Mouse (Mus musculus) heart, postnatal 36 days (tissue): Measurements from ENCODE around the gene Zfp53. TPM values are rescaled to one million over a fixed set of nuclear protein-coding genes. Genes with fewer than 3 reads are reported as not detected.

Source experiments
- DNase-seq, 2 experiments: peaks; one replicate each; pipeline ENCODE4 v3.0.0; 2021 to 2022
- intact Hi-C: fragments of 180-260 bp; cut with DNase I; formaldehyde crosslinking; loops from one replicate; pipeline ENCODE4 v1.15.1; 2025
- total RNA-seq, 2 experiments: library from RNA; stranded (reverse); gene quantifications; 2 replicates each; pipeline ENCODE4 v1.2.3; 2021

Zfp53 gene
- total RNA-seq, 2 experiments from 2014 or later: 1.7 to 2.6 TPM

DNA sequence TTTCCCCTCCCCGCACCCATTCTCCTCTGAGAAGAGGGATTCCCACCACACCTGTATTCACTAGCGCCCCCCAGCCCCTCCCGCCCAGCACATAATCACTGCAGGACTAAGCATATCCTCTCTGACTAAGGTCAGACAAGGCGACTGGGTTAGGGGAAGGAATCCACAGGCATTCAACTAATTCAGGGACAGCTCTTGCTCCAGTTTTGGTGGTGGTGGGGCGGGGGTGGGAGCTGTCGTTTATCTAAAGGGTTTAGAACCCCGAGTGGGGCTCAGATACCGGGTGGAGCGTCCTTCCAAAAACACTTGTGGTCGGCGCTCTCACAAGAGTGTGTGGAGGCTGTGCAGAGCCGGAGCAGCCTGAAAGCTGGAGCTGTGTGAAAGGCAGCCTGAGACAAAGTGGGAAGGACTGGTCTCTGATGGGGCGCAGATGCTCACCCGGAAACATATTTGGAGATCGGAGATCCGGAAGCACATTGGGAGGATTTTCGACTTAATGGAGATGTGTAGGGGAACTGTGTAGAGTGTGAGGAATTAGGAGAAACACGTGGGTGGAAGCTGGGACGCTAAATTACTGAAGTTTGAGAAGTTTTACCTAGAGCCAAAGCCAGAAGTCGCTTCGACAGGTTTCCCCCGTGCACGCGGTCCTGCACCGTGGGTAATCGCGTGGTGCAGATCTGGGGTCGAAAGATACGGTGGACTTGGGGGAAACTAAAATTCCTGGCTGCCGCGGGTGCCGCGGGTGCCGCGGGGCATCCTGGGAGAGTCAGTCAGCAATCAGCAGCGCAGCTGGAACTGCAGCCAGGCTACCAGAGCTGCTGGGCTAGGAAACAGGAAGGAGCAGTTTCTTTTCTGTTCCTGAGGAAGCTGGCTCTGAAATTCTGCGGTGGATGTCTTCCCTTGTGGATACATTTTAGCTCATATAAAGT lies 27.7 kb downstream of the Zfp53 start:
- DNase-seq: peak; percentile 73 to 79
- intact Hi-C loops: loop anchor here (2.0 to 5.0 kb wide), 4 partner anchors 18 to 284 kb away; partner anchors contain the start of genes Zfp51, Zfp52 and Zfp54

DNA sequence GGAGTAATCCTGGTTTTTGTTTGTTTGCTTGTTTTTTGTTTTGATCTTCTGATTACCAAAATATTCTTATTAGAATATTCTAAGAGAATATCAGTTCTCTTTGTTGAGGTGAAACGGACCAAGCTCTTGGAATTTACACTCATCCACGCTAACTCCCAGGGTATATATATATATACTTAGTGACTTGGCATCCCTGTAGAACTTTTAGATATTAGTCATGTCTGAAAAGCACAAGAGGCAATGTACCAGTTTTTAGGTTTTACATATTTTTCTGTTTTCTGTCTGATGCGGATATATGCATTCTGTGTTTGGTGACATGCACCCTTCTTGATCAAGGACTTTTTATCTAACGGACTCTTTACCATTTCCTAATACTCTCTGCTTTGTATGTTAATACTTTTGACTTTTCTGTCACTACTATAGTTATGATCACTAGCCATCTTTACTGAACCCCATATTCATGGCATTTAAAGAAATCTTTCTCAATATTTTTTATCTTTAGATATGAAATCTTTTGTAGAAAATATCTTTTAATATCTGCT lies 28.4 kb downstream of the Zfp53 start:
- intact Hi-C loops: loop anchor here (2.0 to 5.0 kb wide), 4 partner anchors 18 to 285 kb away; partner anchors contain the start of genes Zfp51, Zfp52 and Zfp54
- no peak for DNase-seq

GRCm38 (mm10) chr17:21526270-21526669 lies 37.5 kb downstream of the Zfp53 start:
- DNase-seq: no peak
- intact Hi-C loops: no loop called here

GRCm38 (mm10) chr17:21530645-21531330 lies 42.0 kb downstream of the Zfp53 start:
- DNase-seq: no peak
- intact Hi-C loops: loop anchor here (10.0 kb wide), 1 partner anchor 586 kb away; the partner anchor contains the start of gene Ppp2r1a

GRCm38 (mm10) chr17:21531621-21532020 lies 42.8 kb downstream of the Zfp53 start:
- intact Hi-C loops: loop anchor here (2.0 to 10.0 kb wide), 2 partner anchors 45 to 587 kb away; partner anchors contain the start of gene Ppp2r1a
- peak in 1 of 2 experiments; percentile 33 for DNase-seq

GRCm38 (mm10) chr17:21532101-21532951 lies 43.5 kb downstream of the Zfp53 start:
- intact Hi-C loops: loop anchor here (2.0 to 10.0 kb wide), 2 partner anchors 46 to 588 kb away; partner anchors contain the start of gene Ppp2r1a
- DNase-seq: peak; percentile 73 to 85

DNA sequence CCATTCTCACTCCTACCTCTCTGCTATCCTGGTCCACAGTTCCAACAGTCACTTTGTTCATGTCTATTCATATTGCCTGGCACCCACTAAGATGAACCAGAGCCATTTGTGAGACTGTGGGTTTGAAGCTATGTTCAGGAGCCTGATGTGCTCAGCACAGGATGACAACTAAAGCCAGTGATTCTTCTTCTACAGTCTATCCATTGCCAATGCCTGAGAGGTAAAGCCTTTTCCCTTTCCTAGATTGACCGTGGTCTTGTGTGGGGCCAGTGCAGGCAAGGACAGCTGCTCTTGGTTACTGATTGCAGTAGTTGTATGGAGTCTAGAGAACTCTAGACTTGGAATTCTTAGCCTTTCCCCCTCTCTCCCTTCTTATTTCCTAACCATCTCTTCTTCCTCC lies 45.2 kb downstream of the Zfp53 start:
- intact Hi-C loops: loop anchor here (1.0 to 10.0 kb wide), 5 partner anchors 17 to 589 kb away; partner anchors contain the start of genes Ppp2r1a and Zfp51
- DNase-seq: no peak

- intact Hi-C loops: loop anchor here (1.0 to 10.0 kb wide), 4 partner anchors 18 to 590 kb away; partner anchors contain the start of genes Ppp2r1a and Zfp51
- DNase-seq: peak; percentile 17 to 46
Measured at GRCm38 (mm10) chr17:21534460-21535095, 45.8 kb downstream of the Zfp53 start.

DNA sequence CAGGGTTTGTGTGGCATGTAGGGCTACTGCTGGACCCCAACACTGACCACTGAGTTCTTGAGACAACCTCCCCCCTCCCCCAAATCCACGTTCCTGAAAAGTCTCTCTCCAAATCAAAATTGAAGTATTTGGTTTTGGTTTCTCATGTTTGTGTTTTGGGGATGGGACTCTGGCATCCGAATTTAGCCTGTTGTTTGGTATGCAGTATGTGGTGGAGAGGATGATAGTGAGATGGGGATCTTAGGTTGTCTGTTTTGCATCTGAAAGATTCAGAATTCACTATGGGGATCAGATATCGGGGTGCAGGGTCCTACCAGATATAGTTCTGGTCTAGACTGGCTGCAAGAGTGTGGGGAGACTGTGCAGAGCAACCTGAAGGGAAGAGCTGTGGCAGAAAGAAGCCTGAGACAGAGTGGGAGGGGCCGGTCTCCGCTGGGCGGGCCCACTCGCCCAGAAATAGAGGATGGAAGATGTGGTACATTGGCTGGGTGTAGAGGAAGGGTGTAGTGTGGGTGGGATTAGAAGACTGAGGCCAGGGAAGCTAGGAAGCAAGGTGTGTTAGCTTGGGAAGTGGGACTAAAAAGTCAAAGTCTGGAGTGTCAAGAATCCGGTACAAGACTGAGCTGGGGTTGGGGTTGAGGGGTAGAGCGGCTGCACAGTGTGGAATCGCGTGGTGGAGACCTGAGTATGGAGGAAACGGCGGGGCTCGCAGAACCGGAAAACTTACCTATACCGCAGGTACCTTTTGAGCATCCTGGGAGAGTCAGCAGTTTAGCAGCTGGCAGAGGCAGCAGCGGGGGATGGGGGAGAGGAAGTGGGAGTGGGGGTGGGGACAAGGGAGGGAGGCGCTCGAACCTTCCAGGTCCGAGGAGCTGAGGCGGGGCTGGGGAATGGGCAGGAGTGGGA lies 46.6 kb downstream of the Zfp53 start, which contains the start of gene Zfp52:
Zfp52 (plus strand) TSS at position 444 of the 906 bp plus-strand sequence.
- peak; percentile 62 to 68 for DNase-seq
- intact Hi-C loops: loop anchor here (2.0 to 10.0 kb wide), 3 partner anchors 19 to 591 kb away; partner anchors contain the start of gene Ppp2r1a

- intact Hi-C loops: loop anchor here (10.0 kb wide), 1 partner anchor 591 kb away; the partner anchor contains the start of gene Ppp2r1a
- no peak for DNase-seq
Measured at GRCm38 (mm10) chr17:21536096-21536495, 47.3 kb downstream of the Zfp53 start.

DNA sequence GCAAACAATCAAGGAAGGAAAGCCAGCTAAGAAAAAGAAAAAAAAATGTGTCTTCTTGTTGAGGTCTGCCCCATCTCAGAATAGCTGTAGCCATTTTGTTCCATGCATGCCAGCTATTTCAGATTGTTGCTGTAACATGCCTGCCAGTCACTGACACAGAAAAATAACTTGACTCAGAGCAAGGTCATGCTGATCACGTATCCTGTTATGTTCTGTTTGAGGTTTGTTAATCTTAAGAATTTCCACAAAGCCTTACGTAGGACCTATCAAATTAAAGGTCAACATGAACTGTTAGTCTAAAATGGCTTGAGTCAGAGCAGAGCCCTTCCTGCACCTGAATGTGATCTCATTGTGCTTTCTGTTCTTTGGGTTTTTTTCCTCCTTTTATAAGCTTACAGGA lies 47.9 kb downstream of the Zfp53 start:
- intact Hi-C loops: loop anchor here (10.0 kb wide), 1 partner anchor 592 kb away; the partner anchor contains the start of gene Ppp2r1a

GRCm38 (mm10) chr17:21557831-21558230 lies 69.0 kb downstream of the Zfp53 start:
- intact Hi-C loops: no loop called here
- no peak for DNase-seq

More for the DNA sequence above, 47.9 kb downstream of the Zfp53 start:
- DNase-seq: no peak

Other genes with a start within 250 kb of the Zfp53 start
- not detected for gene Vmn1r235, start 232.6 kb upstream of the Zfp53 start, total RNA-seq
- gene Vmn1r236, start 206.1 kb upstream of the Zfp53 start, total RNA-seq: not detected
- gene Vmn1r237, start 177.1 kb upstream of the Zfp53 start, total RNA-seq: not detected
- gene Zfp677, start 105.2 kb upstream of the Zfp53 start, total RNA-seq: 1 to 10 TPM in 1 of 2 experiments, under 1 TPM in 1; 0.68 to 1.2 TPM
- gene Zfp54, start 65.8 kb upstream of the Zfp53 start, total RNA-seq: 1 to 10 TPM in 1 of 2 experiments, under 1 TPM in 1; 0.68 to 1.5 TPM
- gene Zfp51, start 38.6 kb upstream of the Zfp53 start, total RNA-seq: 1 to 10 TPM; 6.8 to 7.4 TPM
- gene Zfp52, start 46.5 kb downstream of the Zfp53 start, total RNA-seq: 1 to 10 TPM; 5.4 to 6.4 TPM
- 1 to 10 TPM; 3.1 to 3.8 TPM for gene Zfp948, start 78.0 kb downstream of the Zfp53 start, total RNA-seq
- 1 to 10 TPM; 2.1 to 2.4 TPM for gene Zfp983, start 161.6 kb downstream of the Zfp53 start, total RNA-seq
- gene Gm10226, start 202.9 kb downstream of the Zfp53 start, total RNA-seq: 1 to 10 TPM in 1 of 2 experiments, not detected in 1; 2.9 TPM
- gene Zfp760, start 218.7 kb downstream of the Zfp53 start, total RNA-seq: 1 to 10 TPM; 2.1 TPM
- 1 to 10 TPM; 5.7 to 7.4 TPM for gene Zfp229, start 241.8 kb downstream of the Zfp53 start, total RNA-seq